Mouse (Mus musculus) forebrain, embryonic 15.5 days (tissue): ENCODE results near the gene Gm6793. TPM values are rescaled to one million over a fixed set of nuclear protein-coding genes. Genes with fewer than 3 reads are reported as not detected.
A peak's percentile ranks its signal among the peaks of the same experiment; 100 is the strongest.

Experiments used
- ATAC-seq: fragments of 200-750 bp; cut with Nextera tagmentation; replicated peaks from 2 replicates; pipeline ENCODE4 v1.8.0; 2017; ENCODE audit warnings: mild to moderate bottlenecking, moderate TSS enrichment, moderate library complexity
- H3K27ac ChIP-seq: fragments of 300-500 bp; sonication (generic); replicated peaks from 2 replicates; pipeline ENCODE4 v1.5.1; 2015; ENCODE audit warnings: mild to moderate bottlenecking, inconsistent platforms
- H3K27me3 ChIP-seq: fragments of 300-500 bp; sonication (generic); 2 replicates; pipeline ENCODE4 v1.6.1; 2015; ENCODE audit warnings: inconsistent platforms
- H3K36me3 ChIP-seq: fragments of 300-500 bp; sonication (generic); 2 replicates; pipeline ENCODE4 v1.6.1; 2015; ENCODE audit warnings: mild to moderate bottlenecking, inconsistent platforms
- H3K4me1 ChIP-seq: fragments of 300-500 bp; sonication (generic); 2 replicates; pipeline ENCODE4 v1.6.1; 2015; ENCODE audit warnings: inconsistent platforms
- H3K4me2 ChIP-seq: fragments of 300-500 bp; sonication (generic); replicated peaks from 2 replicates; pipeline ENCODE4 v1.6.1; 2015; ENCODE audit warnings: mild to moderate bottlenecking, inconsistent platforms
- H3K4me3 ChIP-seq: fragments of 300-500 bp; sonication (generic); 2 replicates; pipeline ENCODE4 v1.5.1; 2015; ENCODE audit warnings: mild to moderate bottlenecking, inconsistent platforms
- H3K9ac ChIP-seq: fragments of 300-500 bp; sonication (generic); replicated peaks from 2 replicates; pipeline ENCODE4 v1.6.1; 2015; ENCODE audit warnings: mild to moderate bottlenecking, inconsistent platforms
- H3K9me3 ChIP-seq: fragments of 300-500 bp; sonication (generic); 2 replicates; pipeline ENCODE4 v1.6.1; 2016; ENCODE audit warnings: inconsistent platforms
- WGBS: fragments of 180-500 bp; shearing (Covaris S2); methylation state at CpG from one replicate; pipeline ENCODE4 v1.1.7; 2015; ENCODE audit warnings: mixed read lengths; 5-methylcytosine and 5-hydroxymethylcytosine counted together
- polyA plus RNA-seq: library from polyadenylated mRNA; unstranded; fragments of >200 nt; fragmentation: Nextera tagmentation; extraction: Ambion mirVana; gene quantifications from 2 replicates; pipeline ENCODE4 v1.2.1, GENCODE M21; 2015

Gene Gm6793
- polyA plus RNA-seq, 1 experiment from 2014 or later, result 0.20 TPM

- Histone ChIP-seq H3K36me3 (0 out of 2 replicates have a peak, but pooled peaks cover 9% of the 10 kb centered on the region), H3K4me2 (peak overlapping the region; percentile 90), H3K9ac (peak overlapping the region; percentile 94), H3K4me3 (peak overlapping the region; percentile 95), H3K9me3 (no peaks in the 10 kb centered on the region), H3K4me1 (peaks cover 29% of the 10 kb centered on the region), H3K27me3 (no peaks in the 10 kb centered on the region), H3K27ac (peak overlapping the region; percentile 87)
- ATAC-seq, result no peak; the same call in 1 of the 2 replicates
- under 1% methylated on average over 40 of the region's 40 CpGs for WGBS
Measured at GRCm38 (mm10) chr8:112011816-112012242, 3.0 kb downstream of the Gm6793 start.

- H3K4me1 ChIP-seq, result peaks cover 29% of the 10 kb centered on the region
- H3K4me3 ChIP-seq, result peak within 1 kb of the TSS; percentile 95
- peak within 1 kb of the TSS; percentile 87 for H3K27ac ChIP-seq
- H3K27me3 ChIP-seq, result no peaks in the 10 kb centered on the region
- 0 out of 2 replicates have a peak, but pooled peaks cover 7% of the 10 kb centered on the region for H3K36me3 ChIP-seq
- peak within 1 kb of the TSS; percentile 94 for H3K9ac ChIP-seq
- ATAC-seq, result peak; percentile 98
- WGBS, result under 1% methylated on average over 61 of the region's 61 CpGs
- peak within 1 kb of the TSS; percentile 90 for H3K4me2 ChIP-seq
- no peaks in the 10 kb centered on the region for H3K9me3 ChIP-seq
Measured at GRCm38 (mm10) chr8:112010997-112011815, 3.6 kb downstream of the Gm6793 start, which contains the start of the genes Kars and Terf2ip. Gene Kars (minus strand): TSS chr8:112011323. Gene Terf2ip (plus strand): TSS chr8:112011398.

GRCm38 (mm10) chr8:112009558-112009957 is 5.3 kb downstream of the Gm6793 start:
- H3K4me2 ChIP-seq, result 0 out of 2 replicates have a peak overlapping the region, but pooled peaks have one; percentile 90
- H3K36me3 ChIP-seq, result peaks cover 10% of the 10 kb centered on the region; the same call in 1 of the 2 replicates
- H3K4me1 ChIP-seq, result peaks cover 29% of the 10 kb centered on the region
- 94% methylated on average over 7 of the region's 7 CpGs for WGBS
- H3K27me3 ChIP-seq, result no peaks in the 10 kb centered on the region
- H3K4me3 ChIP-seq, result no peak overlapping the region
- H3K9me3 ChIP-seq, result no peaks in the 10 kb centered on the region
- no peak for ATAC-seq
- H3K9ac ChIP-seq, result no peak overlapping the region
- H3K27ac ChIP-seq, result no peak overlapping the region

GRCm38 (mm10) chr8:112007669-112008068 is 7.2 kb downstream of the Gm6793 start:
- no peaks in the 10 kb centered on the region for H3K27me3 ChIP-seq
- no peak overlapping the region for H3K4me2 ChIP-seq
- no peaks in the 10 kb centered on the region for H3K9me3 ChIP-seq
- no peak overlapping the region for H3K9ac ChIP-seq
- ATAC-seq, result no peak
- H3K4me3 ChIP-seq, result no peak overlapping the region
- 98% methylated on average over 2 of the region's 2 CpGs for WGBS
- peaks cover 22% of the 10 kb centered on the region for H3K4me1 ChIP-seq
- no peak overlapping the region for H3K27ac ChIP-seq
- H3K36me3 ChIP-seq, result peaks cover 26% of the 10 kb centered on the region

- H3K4me3 ChIP-seq, result no peak overlapping the region
- H3K4me1 ChIP-seq, result peaks cover 13% of the 10 kb centered on the region
- 93% methylated on average over 6 of the region's 6 CpGs for WGBS
- no peaks in the 10 kb centered on the region for H3K9me3 ChIP-seq
- no peaks in the 10 kb centered on the region for H3K27me3 ChIP-seq
- H3K4me2 ChIP-seq, result no peak overlapping the region
- H3K36me3 ChIP-seq, result peaks cover 47% of the 10 kb centered on the region
- no peak overlapping the region for H3K27ac ChIP-seq
- ATAC-seq, result no peak
- no peak overlapping the region for H3K9ac ChIP-seq
Measured at GRCm38 (mm10) chr8:112005601-112006000, 9.2 kb downstream of the Gm6793 start.

GRCm38 (mm10) chr8:112004754-112005153 is 10.1 kb downstream of the Gm6793 start:
- peaks cover 4% of the 10 kb centered on the region for H3K4me1 ChIP-seq
- no peak for ATAC-seq
- H3K36me3 ChIP-seq, result peaks cover 55% of the 10 kb centered on the region
- no peak overlapping the region for H3K9ac ChIP-seq
- no peaks in the 10 kb centered on the region for H3K9me3 ChIP-seq
- H3K4me3 ChIP-seq, result no peak overlapping the region
- no peaks in the 10 kb centered on the region for H3K27me3 ChIP-seq
- no peak overlapping the region for H3K27ac ChIP-seq
- no peak overlapping the region for H3K4me2 ChIP-seq

GRCm38 (mm10) chr8:111992703-111993039 is 22.2 kb downstream of the Gm6793 start:
- H3K4me3 ChIP-seq, result 0 out of 2 replicates have a peak overlapping the region, but pooled peaks have one; percentile 60

GRCm38 (mm10) chr8:111992013-111992702 is 22.7 kb downstream of the Gm6793 start, which contains the start of gene Adat1:
Gene Adat1 (minus strand): TSS chr8:111992302.
- ATAC-seq, result peak; percentile 97
- H3K4me1 ChIP-seq, result peaks cover 11% of the 10 kb centered on the region
- no peak within 1 kb of the TSS for H3K27ac ChIP-seq
- peak within 1 kb of the TSS; percentile 67 for H3K4me2 ChIP-seq
- H3K9me3 ChIP-seq, result no peaks in the 10 kb centered on the region
- H3K36me3 ChIP-seq, result peaks cover 51% of the 10 kb centered on the region
- WGBS, result 6% methylated on average over 33 of the region's 33 CpGs
- no peaks in the 10 kb centered on the region for H3K27me3 ChIP-seq
- H3K9ac ChIP-seq, result peak within 1 kb of the TSS; percentile 68
- peak within 1 kb of the TSS; percentile 60 for H3K4me3 ChIP-seq

More at GRCm38 (mm10) chr8:111992703-111993039, 22.2 kb downstream of the Gm6793 start:
- WGBS, result 73% methylated on average over 3 of the region's 3 CpGs
- no peaks in the 10 kb centered on the region for H3K9me3 ChIP-seq
- ATAC-seq, result no peak
- peak overlapping the region; percentile 67 for H3K4me2 ChIP-seq
- peaks cover 52% of the 10 kb centered on the region for H3K36me3 ChIP-seq
- no peak overlapping the region for H3K27ac ChIP-seq
- peak overlapping the region; percentile 68; the same call in 1 of the 2 replicates for H3K9ac ChIP-seq
- H3K4me1 ChIP-seq, result peaks cover 11% of the 10 kb centered on the region
- no peaks in the 10 kb centered on the region for H3K27me3 ChIP-seq

GRCm38 (mm10) chr8:111991278-111991677 is 23.6 kb downstream of the Gm6793 start:
- Histone ChIP-seq H3K36me3 (peaks cover 46% of the 10 kb centered on the region), H3K27ac (no peak overlapping the region), H3K4me1 (peaks cover 11% of the 10 kb centered on the region), H3K4me3 (peak overlapping the region; percentile 60), H3K9ac (peak overlapping the region; percentile 68), H3K27me3 (no peaks in the 10 kb centered on the region), H3K9me3 (no peaks in the 10 kb centered on the region), H3K4me2 (peak overlapping the region; percentile 67)
- ATAC-seq, result no peak
- WGBS, result 60% methylated on average over 8 of the region's 8 CpGs

- no peak overlapping the region for H3K4me2 ChIP-seq
- no peak overlapping the region for H3K27ac ChIP-seq
- no peak overlapping the region for H3K4me3 ChIP-seq
- H3K27me3 ChIP-seq, result no peaks in the 10 kb centered on the region
- H3K4me1 ChIP-seq, result peaks cover 11% of the 10 kb centered on the region
- no peak overlapping the region for H3K9ac ChIP-seq
- 17% methylated on average over 7 of the region's 7 CpGs for WGBS
- no peaks in the 10 kb centered on the region for H3K9me3 ChIP-seq
- H3K36me3 ChIP-seq, result peaks cover 44% of the 10 kb centered on the region
- ATAC-seq, result no peak
Measured at GRCm38 (mm10) chr8:111989911-111990310, 24.9 kb downstream of the Gm6793 start.

- H3K27ac ChIP-seq, result no peak overlapping the region
- peaks cover 33% of the 10 kb centered on the region; the same call in 1 of the 2 replicates for H3K36me3 ChIP-seq
- H3K9ac ChIP-seq, result no peak overlapping the region
- ATAC-seq, result no peak
- no peaks in the 10 kb centered on the region for H3K4me1 ChIP-seq
- no peak overlapping the region for H3K4me2 ChIP-seq
- 89% methylated on average over 10 of the region's 10 CpGs for WGBS
- H3K27me3 ChIP-seq, result no peaks in the 10 kb centered on the region
- H3K9me3 ChIP-seq, result no peaks in the 10 kb centered on the region
- H3K4me3 ChIP-seq, result no peak overlapping the region
Measured at GRCm38 (mm10) chr8:111984511-111984910, 30.3 kb downstream of the Gm6793 start.

- no peaks in the 10 kb centered on the region for H3K27me3 ChIP-seq
- no peaks in the 10 kb centered on the region for H3K9me3 ChIP-seq
- H3K36me3 ChIP-seq, result peaks cover 22% of the 10 kb centered on the region; the same call in 1 of the 2 replicates
- WGBS, result 80% methylated on average over 7 of the region's 7 CpGs
- no peaks in the 10 kb centered on the region for H3K4me1 ChIP-seq
- no peak overlapping the region for H3K27ac ChIP-seq
- no peak overlapping the region for H3K9ac ChIP-seq
- ATAC-seq, result no peak
- no peak overlapping the region for H3K4me3 ChIP-seq
- no peak overlapping the region for H3K4me2 ChIP-seq
Measured at GRCm38 (mm10) chr8:111982116-111982515, 32.7 kb downstream of the Gm6793 start.
